Mouse (Mus musculus): ENCODE measurements at regions not wholly inside any gene's neighbourhood (a gene's known extent, or its start where the extent isn't known, plus 50 kb on each side); places are given as distances from the start of the nearest gene placed in this dataset.

DNA sequence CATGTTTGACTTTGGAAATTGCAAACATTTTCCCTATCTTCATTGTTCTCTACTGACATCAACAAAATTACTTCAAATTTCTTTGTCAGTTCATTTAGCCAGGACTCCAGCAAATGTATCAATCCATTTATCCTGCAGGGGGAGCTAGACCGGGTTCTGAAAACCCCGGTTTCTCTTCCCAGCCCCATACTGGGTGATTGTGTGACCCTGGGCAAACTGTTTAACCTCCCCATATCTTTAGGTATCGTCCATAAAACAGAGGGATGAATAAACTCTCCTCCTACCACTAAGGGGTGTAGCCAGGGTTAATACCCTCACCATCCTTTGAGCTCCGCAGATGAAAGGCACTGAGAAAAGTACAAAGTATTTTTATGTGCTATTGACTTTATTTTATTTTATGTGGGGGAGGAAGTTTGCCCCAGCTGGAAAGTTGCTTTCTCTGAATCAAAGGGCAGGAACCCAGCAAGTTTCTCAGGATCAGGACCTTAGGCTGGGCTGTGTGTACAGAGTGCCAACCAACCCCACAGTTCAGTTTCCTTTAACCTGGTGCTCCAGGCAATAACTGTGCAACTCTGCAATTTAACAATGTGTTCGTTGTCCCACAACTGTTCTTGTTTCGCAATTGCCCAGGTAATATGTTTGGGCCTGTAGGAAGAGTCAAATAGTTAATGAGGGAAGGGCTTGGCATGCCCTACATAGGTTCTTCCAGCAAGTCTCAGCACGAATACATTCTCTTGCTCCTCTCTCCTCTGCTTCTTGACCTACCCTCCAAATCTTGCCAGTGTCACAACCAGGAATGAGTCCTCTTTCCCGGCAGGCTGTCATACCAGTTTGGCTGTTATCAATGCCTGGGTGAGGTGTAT is 696.1 kb upstream of the A1bg start:
- ATAC-seq (ENCODE audit: extremely low read depth, insufficient number of reproducible peaks, low FRiP score, poor library complexity, severe bottlenecking), result no peak

DNA sequence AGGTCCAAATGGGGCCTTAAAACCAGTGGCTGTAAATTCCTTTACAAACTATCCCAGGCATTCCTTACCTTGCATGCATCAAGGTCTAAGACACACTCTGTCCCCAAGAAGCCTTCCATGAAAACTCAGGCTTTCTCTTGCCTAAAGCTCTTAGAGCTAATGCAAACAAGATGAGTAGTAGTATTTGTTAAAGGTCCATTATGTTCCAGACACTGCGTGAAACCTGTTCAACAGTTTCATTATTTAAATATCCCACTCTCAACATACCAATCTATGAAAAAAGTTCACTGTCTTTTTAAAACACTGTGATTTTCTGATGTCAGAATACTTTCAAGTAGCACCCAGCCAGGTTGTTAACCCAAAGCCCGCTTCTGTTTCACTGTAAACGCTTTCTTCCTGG is 687.9 kb upstream of the A1bg start:
- no peak for ATAC-seq (ENCODE audit: extremely low read depth, insufficient number of reproducible peaks, low FRiP score, poor library complexity, severe bottlenecking)

DNA sequence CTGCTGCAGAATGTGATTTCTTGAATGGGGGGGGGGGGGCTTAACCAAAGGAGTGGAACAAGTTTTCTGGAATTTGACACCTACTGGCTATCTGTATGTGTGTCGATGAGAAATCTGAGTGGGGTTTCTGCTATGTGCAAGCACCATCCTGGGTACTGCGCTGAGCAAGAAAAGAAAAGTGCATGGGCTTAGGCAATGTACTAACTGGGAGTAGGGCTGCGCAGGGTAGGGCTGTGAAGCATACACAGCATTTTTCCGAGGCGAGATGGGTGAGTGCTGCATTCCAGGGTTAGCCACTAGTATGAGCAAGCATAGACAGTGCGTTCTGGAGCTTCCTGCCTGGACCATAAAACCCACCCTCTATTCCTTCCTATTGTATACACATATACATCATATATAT is 686.8 kb upstream of the A1bg start:
- ATAC-seq (ENCODE audit: extremely low read depth, insufficient number of reproducible peaks, low FRiP score, poor library complexity, severe bottlenecking), result no peak

DNA sequence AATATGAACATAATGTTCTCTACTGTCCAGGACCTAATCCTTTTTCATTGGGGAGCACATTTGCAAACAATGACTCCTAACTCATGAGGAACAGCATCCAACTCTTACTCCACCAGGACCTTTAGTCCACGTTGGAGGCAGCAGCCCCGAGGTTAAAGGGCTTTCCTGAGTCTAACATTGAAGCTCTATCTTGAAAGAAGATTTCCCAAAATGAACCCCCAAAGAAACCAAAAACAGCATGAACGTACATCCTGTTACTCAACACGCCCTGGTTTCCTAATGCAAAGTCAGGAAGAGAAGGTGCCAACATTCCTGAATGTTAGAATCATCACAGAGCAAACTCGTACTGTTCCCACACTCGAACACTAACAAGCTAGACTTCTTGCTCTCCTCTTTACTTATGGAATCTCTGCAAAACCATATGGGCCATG is 685.5 kb upstream of the A1bg start:
- no peak for ATAC-seq (ENCODE audit: extremely low read depth, insufficient number of reproducible peaks, low FRiP score, poor library complexity, severe bottlenecking)

- no peak for ATAC-seq (ENCODE audit: extremely low read depth, insufficient number of reproducible peaks, low FRiP score, poor library complexity, severe bottlenecking)
These were observed 676.9 kb upstream of the A1bg start for GRCm38 (mm10) chr15:61599734-61600133.

DNA sequence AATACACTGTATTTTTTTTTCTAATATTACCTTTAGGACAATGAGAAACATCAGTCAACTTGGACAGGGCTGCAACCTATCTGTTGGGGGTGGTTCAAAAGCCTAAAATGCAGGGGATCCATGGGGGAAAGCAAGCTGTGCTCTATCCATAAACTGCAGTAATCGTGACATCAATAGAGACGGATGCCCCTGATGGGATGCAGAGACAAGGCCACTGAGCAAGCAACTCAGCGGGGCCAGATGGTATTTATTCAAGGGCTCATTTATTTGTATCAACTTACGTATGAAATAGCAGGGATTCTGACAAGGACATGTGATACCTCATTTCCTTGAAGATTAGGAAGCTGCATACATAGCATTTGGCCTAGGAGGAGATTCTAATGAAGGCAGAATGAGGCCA is 673.5 kb upstream of the A1bg start:
- ATAC-seq (ENCODE audit: extremely low read depth, insufficient number of reproducible peaks, low FRiP score, poor library complexity, severe bottlenecking), result no peak

GRCm38 (mm10) chr15:61588956-61589355 is 666.1 kb upstream of the A1bg start:
- ATAC-seq (ENCODE audit: extremely low read depth, insufficient number of reproducible peaks, low FRiP score, poor library complexity, severe bottlenecking), result no peak

DNA sequence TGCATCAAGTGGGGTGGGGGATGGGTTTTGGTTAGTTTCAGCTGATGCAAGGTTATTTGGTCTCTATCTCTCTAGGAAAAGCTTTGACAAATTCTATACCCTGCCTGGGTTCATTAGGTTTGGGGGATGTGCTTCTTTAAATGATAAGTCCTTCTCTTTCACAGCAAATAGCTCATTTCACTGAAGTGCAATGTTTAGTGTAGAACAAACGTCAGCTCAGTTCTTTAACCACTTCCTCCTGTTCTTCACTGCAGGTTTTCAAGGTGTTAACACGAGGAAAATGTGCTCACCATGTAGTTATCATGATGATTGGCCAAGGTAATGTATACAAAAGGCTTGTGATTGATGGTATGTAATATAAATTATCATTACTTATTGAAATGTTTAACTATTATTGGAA is 659.5 kb upstream of the A1bg start:
- no peak for ATAC-seq (ENCODE audit: extremely low read depth, insufficient number of reproducible peaks, low FRiP score, poor library complexity, severe bottlenecking)

GRCm38 (mm10) chr15:61563347-61563746 is 640.5 kb upstream of the A1bg start:
- no peak for ATAC-seq (ENCODE audit: extremely low read depth, insufficient number of reproducible peaks, low FRiP score, poor library complexity, severe bottlenecking)

- no peak for ATAC-seq (ENCODE audit: extremely low read depth, insufficient number of reproducible peaks, low FRiP score, poor library complexity, severe bottlenecking)
These were observed 639.4 kb upstream of the A1bg start for GRCm38 (mm10) chr15:61562252-61562651.

DNA sequence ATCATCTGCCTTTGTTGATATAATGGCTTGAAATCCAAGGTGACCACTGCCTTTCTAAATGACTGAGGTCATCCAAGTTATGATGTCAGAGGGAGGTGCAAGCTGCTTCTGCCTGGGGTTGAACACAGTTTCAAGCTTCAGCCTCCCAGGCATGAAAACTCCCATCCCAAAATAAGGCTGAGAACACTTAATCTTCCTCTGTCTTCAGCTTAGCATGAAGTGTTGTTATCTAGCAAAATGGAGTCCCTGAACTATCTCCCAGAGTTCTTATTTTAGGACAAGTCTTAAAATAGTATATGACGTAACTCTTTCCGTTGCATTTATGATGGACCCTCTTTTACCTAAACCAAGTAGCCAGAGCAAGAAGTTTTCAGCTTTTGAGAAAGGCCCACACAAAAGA is 631.1 kb upstream of the A1bg start:
- ATAC-seq (ENCODE audit: extremely low read depth, insufficient number of reproducible peaks, low FRiP score, poor library complexity, severe bottlenecking), result no peak

DNA sequence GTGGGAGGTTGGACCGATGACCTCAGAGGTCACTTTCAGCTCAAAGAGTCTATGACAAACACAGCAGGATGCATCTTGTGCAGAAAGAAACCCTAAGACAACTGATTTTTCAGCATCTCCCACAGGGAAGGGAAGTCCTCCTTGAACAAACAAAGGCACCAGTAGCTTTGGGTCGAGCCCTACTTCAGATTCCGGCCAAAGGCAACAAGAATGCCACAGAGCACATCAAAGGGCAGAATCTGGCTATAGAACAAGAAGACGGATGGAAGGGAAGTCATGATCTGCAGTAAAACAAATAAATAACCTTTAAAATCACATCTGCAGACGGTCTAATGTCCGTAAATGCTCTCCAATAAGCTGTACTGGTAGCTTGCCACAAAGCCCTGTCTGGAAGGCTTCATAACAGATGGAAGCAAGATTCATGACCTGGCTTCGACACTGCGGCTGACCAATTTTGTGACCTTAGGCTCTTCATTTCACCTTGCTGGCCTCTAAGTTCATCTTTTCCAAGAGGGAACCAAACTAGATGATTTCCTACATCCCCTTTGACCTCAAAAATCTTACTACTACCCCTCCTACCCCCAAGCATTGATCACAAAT is 630.4 kb upstream of the A1bg start:
- ATAC-seq (ENCODE audit: extremely low read depth, insufficient number of reproducible peaks, low FRiP score, poor library complexity, severe bottlenecking), result no peak

- ATAC-seq (ENCODE audit: extremely low read depth, insufficient number of reproducible peaks, low FRiP score, poor library complexity, severe bottlenecking), result no peak
These were observed 628.4 kb upstream of the A1bg start for GRCm38 (mm10) chr15:61551206-61551605.

DNA sequence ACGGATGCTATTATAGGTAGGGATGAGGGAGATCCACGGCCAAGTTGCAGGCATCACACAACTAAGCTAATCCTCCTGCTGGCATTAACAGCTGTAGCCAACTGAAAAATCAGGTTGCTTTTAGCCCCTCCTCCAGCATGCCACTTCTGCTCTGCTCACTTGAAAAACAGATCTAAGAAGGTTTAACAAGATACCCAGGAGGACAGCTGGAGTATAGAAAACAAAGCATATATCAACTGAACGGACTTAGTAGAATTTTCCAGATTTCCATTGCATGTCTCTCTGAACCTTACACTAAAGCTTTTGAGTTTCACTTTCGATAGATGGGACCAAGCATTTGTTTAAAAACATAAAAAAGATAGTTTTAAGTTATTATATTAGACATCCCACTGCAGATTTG is 625.6 kb upstream of the A1bg start:
- ATAC-seq (ENCODE audit: extremely low read depth, insufficient number of reproducible peaks, low FRiP score, poor library complexity, severe bottlenecking), result no peak

GRCm38 (mm10) chr15:61546608-61547007 is 623.8 kb upstream of the A1bg start:
- peak; percentile 78; the same call in 1 of the 2 replicates for ATAC-seq (ENCODE audit: extremely low read depth, insufficient number of reproducible peaks, low FRiP score, poor library complexity, severe bottlenecking)

GRCm38 (mm10) chr15:61544074-61544473 is 621.3 kb upstream of the A1bg start:
- no peak for ATAC-seq (ENCODE audit: extremely low read depth, insufficient number of reproducible peaks, low FRiP score, poor library complexity, severe bottlenecking)

- no peak for ATAC-seq (ENCODE audit: extremely low read depth, insufficient number of reproducible peaks, low FRiP score, poor library complexity, severe bottlenecking)
These were observed 618.8 kb upstream of the A1bg start for GRCm38 (mm10) chr15:61541643-61542042.

GRCm38 (mm10) chr15:61540753-61541421 is 618.1 kb upstream of the A1bg start:
- peak; percentile 85 for ATAC-seq (ENCODE audit: extremely low read depth, insufficient number of reproducible peaks, low FRiP score, poor library complexity, severe bottlenecking)

DNA sequence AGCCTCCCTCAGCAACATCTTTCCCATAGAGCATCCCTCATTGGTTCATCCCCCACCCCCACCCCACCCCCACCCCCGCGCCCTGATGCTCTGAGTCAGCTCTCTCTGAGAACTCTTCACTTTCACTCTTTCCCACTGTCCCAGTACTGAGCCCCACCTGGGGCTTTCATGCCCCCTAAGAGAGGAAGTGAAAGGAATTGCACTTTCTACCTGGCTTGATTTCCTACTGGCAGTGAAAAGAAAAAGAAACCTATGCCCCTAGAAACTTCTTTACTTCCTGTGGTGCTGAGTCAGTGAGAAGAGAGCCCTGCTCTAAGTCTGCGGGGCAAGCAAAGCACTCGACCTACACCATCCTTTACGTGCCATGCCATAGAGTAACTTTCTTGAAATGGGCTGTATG is 616.1 kb upstream of the A1bg start:
- no peak for ATAC-seq (ENCODE audit: extremely low read depth, insufficient number of reproducible peaks, low FRiP score, poor library complexity, severe bottlenecking)

DNA sequence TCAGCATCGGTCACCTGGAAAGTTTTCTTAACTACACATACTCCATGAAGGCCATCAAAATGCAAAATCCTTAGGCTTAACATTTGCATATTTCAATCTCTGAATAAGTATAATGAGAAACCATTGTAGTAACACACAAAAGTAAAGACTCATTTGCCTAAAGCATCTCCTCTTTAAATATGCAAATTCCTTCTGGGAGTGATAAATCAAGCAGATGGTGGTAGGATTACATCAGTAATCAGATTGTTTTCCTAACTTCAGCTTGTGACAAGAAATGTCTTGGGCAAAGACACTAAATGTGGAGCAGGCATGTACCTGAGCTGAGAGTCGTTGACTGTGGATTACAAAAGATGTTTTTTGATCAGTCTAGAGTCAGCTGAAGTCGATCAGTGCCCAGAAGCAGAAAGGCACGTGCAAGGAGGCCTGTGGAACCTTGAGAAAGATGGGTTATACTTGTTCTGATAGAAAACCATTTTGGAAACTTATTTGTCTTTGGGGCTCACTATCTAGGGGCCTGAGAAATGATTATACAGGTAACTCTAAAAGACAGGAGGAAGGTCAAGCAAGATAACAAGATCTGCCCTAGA is 615.5 kb upstream of the A1bg start:
- ATAC-seq (ENCODE audit: extremely low read depth, insufficient number of reproducible peaks, low FRiP score, poor library complexity, severe bottlenecking), result no peak
